Mouse (Mus musculus) liver, embryonic 14.5 days (tissue): ENCODE data around the gene Elfn1.

Experiments used
- CTCF ChIP-seq: IDR thresholded peaks from 2 replicates; pipeline ENCODE4 v1.5.1; 2016; ENCODE audit warnings: antibody characterized with exemption, low read depth, control low read depth
- EP300 ChIP-seq: IDR thresholded peaks from 2 replicates; pipeline ENCODE4 v1.6.1; 2016; ENCODE audit warnings: antibody characterized with exemption, low read depth

DNA sequence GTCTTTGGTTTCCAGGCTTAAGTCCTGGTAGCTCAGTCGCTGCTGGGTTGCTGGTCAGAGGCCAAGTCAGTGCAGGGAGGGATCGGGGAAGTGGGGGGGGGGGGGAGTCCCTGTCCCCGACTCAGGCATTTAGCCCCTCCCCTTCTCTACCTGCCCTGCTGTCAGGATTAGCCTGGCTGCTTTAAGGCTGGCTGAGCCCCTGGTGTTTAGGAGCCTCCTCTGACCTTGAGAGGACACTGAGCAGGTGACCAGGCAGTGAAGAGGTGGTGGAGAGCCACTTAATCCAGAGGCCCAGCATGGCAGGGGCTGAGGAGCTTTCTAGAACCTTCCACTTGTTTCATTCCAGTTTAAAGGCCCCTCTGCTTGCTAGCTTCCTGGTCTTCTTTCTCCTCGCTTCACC, 36.9 kb upstream of the Elfn1 start:
- TF ChIP-seq CTCF, result no peak
- no peak for TF ChIP-seq EP300
